In genomic region chr2:158891319-158891718, GRCm38 (mm10) we compare ENCODE assay signal across 24 mouse cellular contexts.
"Had no signal": no experiment of that assay in that cellular context is flagged by ENCODE, and none has a peak within 500 bp of the region (broad histone marks: within the 10 kb centered on the region; RNA-seq: fewer than 3 reads in every experiment).

No protein-coding gene starts in this region.

- H3K4me2 ChIP-seq: heart, embryonic 12.5 days; hindbrain, embryonic 13.5 days; hindbrain, embryonic 15.5 days; limb, embryonic 12.5 days; liver, embryonic 11.5 days had no signal

- H3K4me1 ChIP-seq: hindbrain, embryonic 15.5 days; limb, embryonic 12.5 days had no signal

- H3K4me3 ChIP-seq: gastrocnemius, adult 2 months; heart, adult 2 months; heart, embryonic 12.5 days; hindbrain, embryonic 10.5 days; hindbrain, embryonic 13.5 days; hindbrain, embryonic 15.5 days; layer of hippocampus, adult 2 months; left cerebral cortex, adult 2 months; limb, embryonic 10.5 days; limb, embryonic 12.5 days had no signal

- H3K9ac ChIP-seq: heart, embryonic 12.5 days; hindbrain, embryonic 13.5 days; hindbrain, embryonic 15.5 days; limb, embryonic 12.5 days had no signal

- H3K9me3 ChIP-seq: heart, embryonic 12.5 days; hindbrain, embryonic 10.5 days; hindbrain, embryonic 13.5 days; hindbrain, embryonic 15.5 days; limb, embryonic 10.5 days; limb, embryonic 12.5 days had no signal

- DNase-seq: gastrocnemius, adult 2 months; gastrocnemius, postnatal 10 days; gastrocnemius, postnatal 25 days; heart, adult 11 months; heart, adult 2 months; heart, postnatal 10 days; heart, postnatal 4 days; kidney, adult 18-20 months; kidney, adult 8-10 months; kidney, postnatal 10 days; kidney, postnatal 25 days; kidney, postnatal 4 days; liver had no signal

- H3K27ac ChIP-seq: gastrocnemius, adult 2 months; heart, adult 2 months; hindbrain, embryonic 10.5 days; hindbrain, embryonic 13.5 days; hindbrain, embryonic 15.5 days; hindbrain, postnatal 0 days; layer of hippocampus, adult 2 months; left cerebral cortex, adult 2 months; limb, embryonic 10.5 days; limb, embryonic 12.5 days had no signal

- H3K36me3 ChIP-seq: heart, embryonic 12.5 days; hindbrain, embryonic 10.5 days; hindbrain, embryonic 13.5 days; hindbrain, embryonic 15.5 days; limb, embryonic 10.5 days; limb, embryonic 12.5 days had no signal

- ATAC-seq: hindbrain, postnatal 0 days; intestine, embryonic 16.5 days had no signal

- H3K27me3 ChIP-seq: heart, embryonic 12.5 days; hindbrain, embryonic 15.5 days had no signal
